Mouse (Mus musculus) C2C12 (cell line): ENCODE data around the gene Fh1. TPM values are rescaled to one million over a fixed set of nuclear protein-coding genes. Genes with fewer than 3 reads are reported as not detected.

Source experiments
- H3K27me3 ChIP-seq: one replicate; pipeline ENCODE4 v1.6.1; 2011; ENCODE audit not compliant: control insufficient read depth, insufficient read depth, insufficient read length
- H3K36me3 ChIP-seq: one replicate; pipeline ENCODE4 v1.6.1; 2011; ENCODE audit not compliant: control insufficient read depth, insufficient read depth
- H3K4me3 ChIP-seq: one replicate; pipeline ENCODE4 v1.5.1; 2011; ENCODE audit warnings: mild to moderate bottlenecking, control low read depth; ENCODE audit not compliant: poor library complexity, insufficient read depth, severe bottlenecking
- H3K79me2 ChIP-seq: one replicate; pipeline ENCODE4 v1.6.1; 2011; ENCODE audit not compliant: control insufficient read depth, insufficient read depth
- H3K79me3 ChIP-seq: one replicate; pipeline ENCODE4 v1.6.1; 2011; ENCODE audit warnings: low read depth, control low read depth
- H3ac ChIP-seq: one replicate; pipeline ENCODE3; 2011; ENCODE audit warnings: low read depth; ENCODE audit not compliant: control insufficient read depth, insufficient read length
- CEBPB ChIP-seq: IDR thresholded peaks from one replicate; pipeline ENCODE4 v1.6.1; 2011; ENCODE audit warnings: low read depth, mild to moderate bottlenecking, control low read depth, moderate library complexity
- CTCF ChIP-seq: IDR thresholded peaks from one replicate; pipeline ENCODE4 v1.5.1; 2011; ENCODE audit not compliant: control insufficient read depth, insufficient read depth, insufficient read length
- FOSL1 ChIP-seq: IDR thresholded peaks from one replicate; pipeline ENCODE4 v1.8.0; 2011; ENCODE audit warnings: mild to moderate bottlenecking, low read length; ENCODE audit not compliant: poor library complexity, insufficient read depth, severe bottlenecking
- MAX ChIP-seq: IDR thresholded peaks from one replicate; pipeline ENCODE4 v1.6.1; 2011; ENCODE audit warnings: mild to moderate bottlenecking, control low read depth
- MYOD1 ChIP-seq: IDR thresholded peaks from one replicate; pipeline ENCODE4 v1.6.1; 2011; ENCODE audit warnings: low read depth; ENCODE audit not compliant: control insufficient read depth, insufficient read length
- MYOG ChIP-seq: IDR thresholded peaks from one replicate; pipeline ENCODE4 v1.6.1; 2011; ENCODE audit not compliant: control insufficient read depth, insufficient read length; ENCODE audit errors: extremely low read depth
- USF1 ChIP-seq: IDR thresholded peaks from one replicate; pipeline ENCODE4 v1.6.1; 2011; ENCODE audit warnings: low read depth, mild to moderate bottlenecking, control low read depth, moderate library complexity
- polyA plus RNA-seq: library from polyadenylated mRNA; unstranded; fragments of >200 nt; fragmentation: generic; extraction: Trizol; gene quantifications from one replicate; pipeline ENCODE4 v1.2.1, GENCODE M21; 2012; ENCODE audit warnings: missing spikeins

The Fh1 gene
- polyA plus RNA-seq, 1 experiment: 107 TPM

DNA sequence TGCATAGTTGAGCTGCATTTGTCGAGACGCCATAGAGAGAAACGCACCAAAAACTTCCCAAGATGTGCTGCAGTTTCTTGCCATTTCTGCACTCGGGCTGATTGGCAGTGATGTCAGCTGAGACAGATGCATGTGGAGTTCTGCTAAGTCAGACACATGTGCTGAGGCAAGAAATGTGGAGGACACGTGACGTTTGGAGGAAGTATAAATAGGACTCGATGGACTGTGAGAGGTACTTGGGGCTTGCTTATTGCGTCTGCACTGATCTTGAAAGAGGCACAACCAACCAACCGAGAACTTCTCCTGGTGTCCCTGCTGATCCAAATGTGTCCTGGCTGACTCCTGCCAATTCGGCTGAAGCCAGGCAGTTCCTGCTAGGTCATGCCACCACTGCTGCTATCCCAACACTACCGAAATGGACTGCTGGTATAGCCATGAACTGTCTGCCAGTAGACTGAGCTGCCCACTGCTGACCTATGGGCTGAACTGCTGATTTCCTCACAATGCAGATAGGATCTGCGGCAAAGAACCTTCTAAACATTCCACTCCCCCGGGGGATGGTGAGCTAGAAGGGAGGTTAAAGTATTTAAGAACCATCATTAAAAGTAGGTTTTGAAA lies 5.5 kb downstream of the Fh1 start, which contains the start of gene Kmo:
Gene Kmo (plus strand): TSS at position 568 of the 618 bp plus-strand sequence.
- no peaks in the 10 kb centered on the region for H3K27me3 ChIP-seq
- peaks cover 24% of the 10 kb centered on the region for H3K79me3 ChIP-seq
- TF ChIP-seq FOSL1 (no peak), MYOG (no peak), USF1 (no peak), CEBPB (no peak), MYOD1 (no peak), CTCF (no peak), MAX (no peak)
- H3K4me3 ChIP-seq: no peak within 1 kb of the TSS
- H3K36me3 ChIP-seq: peaks cover 39% of the 10 kb centered on the region
- H3ac ChIP-seq: no peak within 1 kb of the TSS
- peaks cover 42% of the 10 kb centered on the region for H3K79me2 ChIP-seq

- Histone ChIP-seq H3K79me3 (no peaks in the 10 kb centered on the region), H3K27me3 (no peaks in the 10 kb centered on the region), H3ac (no peak overlapping the region), H3K79me2 (no peaks in the 10 kb centered on the region), H3K4me3 (no peak overlapping the region), H3K36me3 (peaks cover 75% of the 10 kb centered on the region)
- TF ChIP-seq MYOG (no peak), FOSL1 (no peak), MAX (no peak), CTCF (no peak), MYOD1 (no peak), CEBPB (no peak), USF1 (no peak)
Measured at GRCm38 (mm10) chr1:175614992-175615391, 10.4 kb downstream of the Fh1 start.

GRCm38 (mm10) chr1:175608708-175609107 lies 16.7 kb downstream of the Fh1 start:
- H3ac ChIP-seq: no peak overlapping the region
- peaks cover 89% of the 10 kb centered on the region for H3K36me3 ChIP-seq
- no peak overlapping the region for H3K4me3 ChIP-seq
- H3K79me2 ChIP-seq: no peaks in the 10 kb centered on the region
- no peak for TF ChIP-seq MYOD1
- no peak for TF ChIP-seq USF1
- TF ChIP-seq MYOG: no peak
- TF ChIP-seq CEBPB: no peak
- TF ChIP-seq CTCF: no peak
- no peak for TF ChIP-seq FOSL1
- no peak for TF ChIP-seq MAX
- H3K27me3 ChIP-seq: no peaks in the 10 kb centered on the region
- H3K79me3 ChIP-seq: no peaks in the 10 kb centered on the region

DNA sequence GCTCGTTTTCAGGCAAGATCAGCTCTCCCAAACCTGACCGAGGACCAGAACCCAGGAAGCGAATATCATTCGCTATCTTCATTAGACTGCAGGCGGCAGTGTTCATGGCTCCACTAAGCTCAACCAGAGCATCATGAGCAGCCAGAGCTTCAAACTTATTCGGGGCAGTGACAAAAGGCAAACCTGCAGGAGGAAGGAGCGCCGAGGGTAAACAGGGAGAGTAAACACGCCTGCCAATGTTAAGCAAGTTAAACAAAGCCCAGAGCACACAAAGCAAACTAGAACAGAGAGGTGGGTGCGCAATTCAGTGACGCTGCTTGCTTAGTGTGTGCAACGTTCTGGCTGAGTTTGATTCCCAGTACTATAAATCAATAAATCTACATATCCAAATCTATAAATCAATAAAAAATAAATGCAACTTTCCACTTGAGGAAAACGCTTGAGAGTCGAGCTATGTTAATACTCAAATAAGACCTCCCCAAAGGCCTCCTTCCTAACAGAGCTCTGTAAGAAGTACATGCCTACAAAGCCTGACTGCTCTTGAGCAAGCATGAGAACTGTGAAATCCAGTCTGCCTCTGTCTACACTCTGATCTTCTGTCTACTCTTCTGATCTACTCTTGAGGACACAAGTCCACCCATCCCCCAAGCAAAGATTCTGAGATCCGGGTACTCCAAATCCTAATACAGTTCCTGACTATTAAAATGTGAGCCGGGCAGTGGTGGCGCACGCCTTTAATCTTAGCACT lies 17.4 kb downstream of the Fh1 start:
- no peaks in the 10 kb centered on the region for H3K79me3 ChIP-seq
- no peak overlapping the region for H3ac ChIP-seq
- H3K4me3 ChIP-seq: no peak overlapping the region
- no peak for TF ChIP-seq CTCF
- H3K27me3 ChIP-seq: no peaks in the 10 kb centered on the region
- H3K36me3 ChIP-seq: peaks cover 89% of the 10 kb centered on the region
- H3K79me2 ChIP-seq: no peaks in the 10 kb centered on the region

DNA sequence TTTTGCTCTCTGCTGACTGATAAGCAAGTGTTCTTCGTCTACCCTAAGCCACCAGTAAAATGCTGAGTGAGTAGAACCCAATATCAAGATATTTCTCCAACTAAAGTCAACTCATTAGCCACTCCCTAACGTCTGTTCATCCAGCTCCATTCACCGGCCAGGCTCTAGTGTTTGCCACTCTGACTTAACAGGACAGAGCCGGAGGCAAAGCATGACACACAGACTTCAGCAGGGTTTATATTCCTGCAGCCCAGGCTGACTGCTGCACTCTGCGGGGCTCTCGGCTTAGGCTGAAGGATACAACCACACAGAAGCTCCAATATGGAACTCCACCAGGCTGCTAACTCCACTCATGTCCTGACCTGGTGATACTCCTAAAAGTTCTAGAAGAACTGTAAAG lies 18.1 kb downstream of the Fh1 start:
- no peak overlapping the region for H3ac ChIP-seq
- H3K79me3 ChIP-seq: no peaks in the 10 kb centered on the region
- H3K4me3 ChIP-seq: no peak overlapping the region
- no peak for TF ChIP-seq CTCF
- no peaks in the 10 kb centered on the region for H3K79me2 ChIP-seq
- peaks cover 86% of the 10 kb centered on the region for H3K36me3 ChIP-seq
- H3K27me3 ChIP-seq: no peaks in the 10 kb centered on the region

GRCm38 (mm10) chr1:175603390-175603789 lies 22.0 kb downstream of the Fh1 start:
- no peaks in the 10 kb centered on the region for H3K79me3 ChIP-seq
- no peak overlapping the region for H3K4me3 ChIP-seq
- H3K27me3 ChIP-seq: no peaks in the 10 kb centered on the region
- TF ChIP-seq MYOD1: no peak
- no peak for TF ChIP-seq MYOG
- no peak for TF ChIP-seq CTCF
- TF ChIP-seq USF1: no peak
- TF ChIP-seq FOSL1: no peak
- TF ChIP-seq CEBPB: no peak
- TF ChIP-seq MAX: no peak
- no peaks in the 10 kb centered on the region for H3K79me2 ChIP-seq
- no peak overlapping the region for H3ac ChIP-seq
- H3K36me3 ChIP-seq: peaks cover 67% of the 10 kb centered on the region
